9 mouse cellular contexts compared by ENCODE assay signal in the genomic region with DNA sequence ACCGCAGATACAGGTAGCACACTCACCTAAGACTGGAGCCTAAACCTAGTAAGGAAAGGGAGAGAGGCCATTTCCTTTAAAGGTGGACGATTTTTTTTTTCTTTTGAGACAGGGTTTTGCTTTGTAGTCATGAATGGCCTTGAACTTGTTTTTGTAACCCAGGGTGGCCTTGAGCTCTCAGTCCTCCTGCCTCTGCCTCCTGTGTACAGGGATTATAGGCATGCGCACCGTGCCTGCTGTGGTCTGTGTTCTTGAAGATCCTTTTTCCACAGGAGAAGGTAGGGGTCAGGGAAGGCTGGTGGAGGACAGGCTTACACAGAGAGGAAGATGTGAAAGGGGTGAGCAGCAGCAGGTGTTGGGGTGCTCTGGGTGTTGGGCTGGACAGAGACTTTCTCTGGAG. TPM values are rescaled to one million over a fixed set of nuclear protein-coding genes. Genes with fewer than 3 reads are reported as not detected.
DNase-seq lines count a peak whose midpoint lies in the region; ATAC-seq and TF ChIP-seq lines count a peak whose summit lies in the region.
"Had no signal": no experiment of that assay in that cellular context is flagged by ENCODE, and none has a peak within 500 bp of the region (broad histone marks: within the 10 kb centered on the region; RNA-seq: fewer than 3 reads in every experiment).

No protein-coding gene starts in this region.

- no peak for ATAC-seq in cerebellum, adult (ENCODE audit: insufficient number of reproducible peaks, low FRiP score, low TSS enrichment)
- ATAC-seq in neural tube, embryonic 11.5 days (ENCODE audit: insufficient read depth, low FRiP score, low TSS enrichment): no peak
- ATAC-seq in liver, embryonic 14.5 days (ENCODE audit: insufficient read depth): no peak
- ATAC-seq in stomach, postnatal 0 days (ENCODE audit: low FRiP score, low TSS enrichment): no peak

- H3K4me2 ChIP-seq in neural tube, embryonic 11.5 days (ENCODE audit: low read depth): peak overlapping the region; percentile 9; the same call in 1 of the 2 replicates
- peak overlapping the region; percentile 93 for H3K4me2 ChIP-seq in liver, embryonic 14.5 days (ENCODE audit: low read depth)
- peak overlapping the region; percentile 92 for H3K4me2 ChIP-seq in stomach, postnatal 0 days (replicated peaks; ENCODE audit: low read depth)

- H3K4me3 ChIP-seq in cerebellum, adult 2 months (replicated peaks; ENCODE audit: insufficient read depth, low read depth, low read length): peak overlapping the region; percentile 11
- H3K4me3 ChIP-seq in neural tube, embryonic 11.5 days (ENCODE audit: low read depth, low read length): no peak overlapping the region
- peak overlapping the region in 1 of 2 experiments; percentile 74; a peak in 1 of 4 replicates for H3K4me3 ChIP-seq in liver, embryonic 14.5 days (ENCODE audit: insufficient read depth in 1 of 2, low read depth in 2 of 2, low read length in 2 of 2)
- H3K4me3 ChIP-seq in stomach, postnatal 0 days (ENCODE audit: low read depth, low read length): no peak overlapping the region

- whole genome bisulfite sequencing in cerebellum, adult 2 months: 70% methylated on average over 4 of the region's 4 CpGs
- WGBS in neural tube, embryonic 11.5 days: 82% methylated on average over 4 of the region's 4 CpGs
- WGBS in liver, embryonic 14.5 days (ENCODE audit: insufficient replicate concordance): 67% methylated on average over 4 of the region's 4 CpGs
- 71% methylated on average over 4 of the region's 4 CpGs for WGBS in stomach, postnatal 0 days

- no peak overlapping the region for H3K27ac ChIP-seq in cerebellum, adult 2 months (ENCODE audit: insufficient read depth, low read length)
- H3K27ac ChIP-seq in neural tube, embryonic 11.5 days (ENCODE audit: low read depth, low read length): no peak overlapping the region
- no peak overlapping the region for H3K27ac ChIP-seq in liver, embryonic 14.5 days
- H3K27ac ChIP-seq in stomach, postnatal 0 days (replicated peaks): no peak overlapping the region

- peaks cover 3% of the 10 kb centered on the region for H3K36me3 ChIP-seq in neural tube, embryonic 11.5 days (ENCODE audit: control insufficient read depth, insufficient read depth, low read length)
- no peaks in the 10 kb centered on the region; the same call in 1 of the 2 replicates for H3K36me3 ChIP-seq in liver, embryonic 14.5 days (replicated peaks; ENCODE audit: control insufficient read depth, insufficient read depth, low read depth)
- H3K36me3 ChIP-seq in stomach, postnatal 0 days (ENCODE audit: control insufficient read depth, insufficient read depth, low read length): 0 out of 2 replicates have a peak, but pooled peaks cover 3% of the 10 kb centered on the region

- TF ChIP-seq POLR2A in cerebellum, adult 2 months (IDR thresholded peaks at IDR 0.05; ENCODE audit: borderline replicate concordance, insufficient read depth, low read length): no peak

- DNase-seq in cerebellum, adult 2 months: no peak
- DNase-seq in neural tube, embryonic 11.5 days (ENCODE audit: low spot score): no peak
- DNase-seq in neural tube, embryonic 10.5 days (ENCODE audit: extremely low spot score, low spot score): no peak
- no peak for DNase-seq in liver, embryonic 14.5 days (ENCODE audit: low read depth in 3 of 3, low spot score in 3 of 3)
- DNase-seq in stomach, postnatal 0 days (ENCODE audit: low spot score): no peak
- DNase-seq in right cerebral cortex, postnatal 25 days: no peak
- DNase-seq in kidney, adult 9 months: no peak
- DNase-seq: cerebellum, postnatal 36 days had no signal

- H3K27me3 ChIP-seq in cerebellum, adult 2 months (ENCODE audit: control insufficient read depth, insufficient read depth, low read length): no peaks in the 10 kb centered on the region
- no peaks in the 10 kb centered on the region for H3K27me3 ChIP-seq in neural tube, embryonic 11.5 days (ENCODE audit: control insufficient read depth, insufficient read depth, low read length)
- H3K27me3 ChIP-seq in liver, embryonic 14.5 days (ENCODE audit: control insufficient read depth, insufficient read depth, low read length): no peaks in the 10 kb centered on the region
- H3K27me3 ChIP-seq in stomach, postnatal 0 days (ENCODE audit: control insufficient read depth, insufficient read depth, low read length): no peaks in the 10 kb centered on the region

- TF ChIP-seq CTCF in cerebellum, adult 2 months (IDR thresholded peaks at IDR 0.05; ENCODE audit: borderline replicate concordance, insufficient read depth, low read depth, low read length): no peak
- no peak for TF ChIP-seq CTCF in liver, embryonic 14.5 days (IDR thresholded peaks at IDR 0.05; ENCODE audit: low read depth)
- TF ChIP-seq CTCF in stomach, postnatal 0 days (IDR thresholded peaks at IDR 0.05; ENCODE audit: low read depth): no peak

- TF ChIP-seq EP300 in liver, embryonic 14.5 days (IDR thresholded peaks at IDR 0.05; ENCODE audit: low read depth): no peak
- no peak for TF ChIP-seq EP300 in stomach, postnatal 0 days (optimal IDR thresholded peaks at IDR 0.05)

- peak overlapping the region; percentile 80; the same call in 1 of the 2 replicates for H3K9ac ChIP-seq in neural tube, embryonic 11.5 days (ENCODE audit: low read length)
- H3K9ac ChIP-seq in liver, embryonic 14.5 days (replicated peaks): peak overlapping the region; percentile 85
- no peak overlapping the region for H3K9ac ChIP-seq in stomach, postnatal 0 days (ENCODE audit: low read length)

- no peaks in the 10 kb centered on the region for H3K9me3 ChIP-seq in neural tube, embryonic 11.5 days (ENCODE audit: control insufficient read depth, low read length)
- no peaks in the 10 kb centered on the region for H3K9me3 ChIP-seq in liver, embryonic 14.5 days (ENCODE audit: control insufficient read depth, low read length)
- H3K9me3 ChIP-seq in stomach, postnatal 0 days (ENCODE audit: control insufficient read depth, low read length): no peaks in the 10 kb centered on the region

- peaks cover 20% of the 10 kb centered on the region for H3K4me1 ChIP-seq in cerebellum, adult 2 months (ENCODE audit: control insufficient read depth, insufficient read depth, low read length)
- peaks cover 26% of the 10 kb centered on the region for H3K4me1 ChIP-seq in neural tube, embryonic 11.5 days (ENCODE audit: control insufficient read depth, insufficient read depth, low read length)
- peaks cover 3 to 17% of the 10 kb centered on the region in 2 experiments; a peak in 3 of 4 replicates for H3K4me1 ChIP-seq in liver, embryonic 14.5 days (replicated peaks; ENCODE audit: control insufficient read depth in 2 of 2, insufficient read depth in 2 of 2, low read length in 1 of 2)
- H3K4me1 ChIP-seq in stomach, postnatal 0 days (replicated peaks; ENCODE audit: control insufficient read depth, insufficient read depth): peaks cover 6% of the 10 kb centered on the region; the same call in 1 of the 2 replicates

RNA-seq across cellular contexts. Expression of gene Pacs2, which starts 1.6 kb away (rescaled TPM):
- polyA plus RNA-seq in cerebellum, adult 2 months (2012; rRNA removed): 136 and 151 TPM in 2 replicates
- 22.1 and 25.1 TPM in 2 replicates for polyA plus RNA-seq in neural tube, embryonic 11.5 days (2014; fragmentation: Nextera tagmentation; extraction: Ambion mirVana)
- 9.1 and 11.7 TPM in 2 replicates for polyA plus RNA-seq in liver, embryonic 14.5 days (2012; rRNA removed)
- polyA plus RNA-seq in liver, embryonic 14.5 days (2014; fragmentation: Nextera tagmentation; extraction: Ambion mirVana): 3.7 and 5.4 TPM in 2 replicates
- polyA plus RNA-seq in stomach, postnatal 0 days (2015; fragmentation: Nextera tagmentation; extraction: Ambion mirVana): 4.1 and 5.1 TPM in 2 replicates

RNA-seq across cellular contexts. Expression of gene Brf1, which starts 15.5 kb away (rescaled TPM):
- polyA plus RNA-seq in cerebellum, adult 2 months (2012; rRNA removed): 52.0 and 52.4 TPM in 2 replicates
- 53.3 and 58.5 TPM in 2 replicates for polyA plus RNA-seq in neural tube, embryonic 11.5 days (2014; fragmentation: Nextera tagmentation; extraction: Ambion mirVana)
- 21.5 and 32.0 TPM in 2 replicates for polyA plus RNA-seq in liver, embryonic 14.5 days (2012; rRNA removed)
- polyA plus RNA-seq in liver, embryonic 14.5 days (2014; fragmentation: Nextera tagmentation; extraction: Ambion mirVana): 19.5 and 22.5 TPM in 2 replicates
- 22.3 and 27.6 TPM in 2 replicates for polyA plus RNA-seq in stomach, postnatal 0 days (2015; fragmentation: Nextera tagmentation; extraction: Ambion mirVana)

RNA-seq across cellular contexts. Expression of gene Btbd6, which starts 39.7 kb away (rescaled TPM):
- 61.6 and 68.6 TPM in 2 replicates for polyA plus RNA-seq in cerebellum, adult 2 months (2012; rRNA removed)
- polyA plus RNA-seq in neural tube, embryonic 11.5 days (2014; fragmentation: Nextera tagmentation; extraction: Ambion mirVana): 21.8 TPM in 2 replicates
- 4.1 and 5.5 TPM in 2 replicates for polyA plus RNA-seq in liver, embryonic 14.5 days (2012; rRNA removed)
- 3.3 and 4.6 TPM in 2 replicates for polyA plus RNA-seq in liver, embryonic 14.5 days (2014; fragmentation: Nextera tagmentation; extraction: Ambion mirVana)
- 17.1 and 19.7 TPM in 2 replicates for polyA plus RNA-seq in stomach, postnatal 0 days (2015; fragmentation: Nextera tagmentation; extraction: Ambion mirVana)

RNA-seq across cellular contexts. Expression of gene Tex22, which starts 58.3 kb away (rescaled TPM):
- polyA plus RNA-seq in cerebellum, adult 2 months (2012; rRNA removed): 0.25 and 0.30 TPM in 2 replicates
- polyA plus RNA-seq in neural tube, embryonic 11.5 days (2014; fragmentation: Nextera tagmentation; extraction: Ambion mirVana): not detected in 2 replicates
- polyA plus RNA-seq in liver, embryonic 14.5 days (2012; rRNA removed): 0.02 TPM in 1 of 2 replicates, not detected in the other
- polyA plus RNA-seq in liver, embryonic 14.5 days (2014; fragmentation: Nextera tagmentation; extraction: Ambion mirVana): not detected in 2 replicates
- polyA plus RNA-seq in stomach, postnatal 0 days (2015; fragmentation: Nextera tagmentation; extraction: Ambion mirVana): not detected in 2 replicates

Comparison
In these comparisons a context has a peak if more than half of its experiments do, and no peak if none do; other contexts are left out.
1. H3K4me2 ChIP-seq: peak in every context shown above with its lines; median percentile 93 in liver, embryonic 14.5 days; 92 in stomach, postnatal 0 days; 9 in neural tube, embryonic 11.5 days.